Mouse (Mus musculus): ENCODE measurements around the gene Smyd5. TPM values are rescaled to one million over a fixed set of nuclear protein-coding genes. Genes with fewer than 3 reads are reported as not detected.

Gene Smyd5
- polyA plus RNA-seq, 1 experiment from 2014 or later = 78.2 TPM

GRCm38 (mm10) chr6:85478416-85478815 lies 46.6 kb downstream of the Smyd5 start:
- Histone ChIP-seq H3K36me3 (ENCODE audit: control insufficient read depth, insufficient read depth, low read length) (peaks cover 18% of the 10 kb centered on the region; the same call in 1 of the 2 replicates), H3K4me3 (ENCODE audit: low read depth, low read length) (no peak overlapping the region), H3K4me2 (ENCODE audit: low read length) (no peak overlapping the region), H3K9ac (ENCODE audit: low read depth, low read length) (no peak overlapping the region), H3K27ac (ENCODE audit: low read length) (no peak overlapping the region), H3K27me3 (ENCODE audit: control insufficient read depth, insufficient read depth, low read depth, low read length) (no peaks in the 10 kb centered on the region), H3K9me3 (replicated peaks; ENCODE audit: control insufficient read depth, low read length, poor library complexity, severe bottlenecking) (no peaks in the 10 kb centered on the region), H3K4me1 (ENCODE audit: control insufficient read depth, insufficient read depth, low read length) (no peaks in the 10 kb centered on the region)
- 47% methylated on average over 14 of the region's 14 CpGs for WGBS
- ATAC-seq = no peak

- Histone ChIP-seq H3K4me1 (ENCODE audit: control insufficient read depth, insufficient read depth, low read length) (0 out of 2 replicates have a peak, but pooled peaks cover 4% of the 10 kb centered on the region), H3K4me2 (ENCODE audit: low read length) (no peak overlapping the region), H3K9me3 (replicated peaks; ENCODE audit: control insufficient read depth, low read length, poor library complexity, severe bottlenecking) (no peaks in the 10 kb centered on the region), H3K27me3 (ENCODE audit: control insufficient read depth, insufficient read depth, low read depth, low read length) (peaks cover 7% of the 10 kb centered on the region), H3K36me3 (ENCODE audit: control insufficient read depth, insufficient read depth, low read length) (peaks cover 17% of the 10 kb centered on the region; the same call in 1 of the 2 replicates), H3K4me3 (ENCODE audit: low read depth, low read length) (no peak overlapping the region), H3K9ac (ENCODE audit: low read depth, low read length) (no peak overlapping the region), H3K27ac (ENCODE audit: low read length) (no peak overlapping the region)
- 78% methylated on average over 5 of the region's 5 CpGs for WGBS
- no peak for ATAC-seq
These were observed 48.2 kb downstream of the Smyd5 start for GRCm38 (mm10) chr6:85479979-85480378.

GRCm38 (mm10) chr6:85480685-85481084 lies 48.9 kb downstream of the Smyd5 start:
- H3K9ac ChIP-seq (ENCODE audit: low read depth, low read length) = no peak overlapping the region
- no peak overlapping the region for H3K4me3 ChIP-seq (ENCODE audit: low read depth, low read length)
- H3K36me3 ChIP-seq (ENCODE audit: control insufficient read depth, insufficient read depth, low read length) = peaks cover 17% of the 10 kb centered on the region; the same call in 1 of the 2 replicates
- H3K27ac ChIP-seq (ENCODE audit: low read length) = no peak overlapping the region
- 0 out of 2 replicates have a peak, but pooled peaks cover 4% of the 10 kb centered on the region for H3K4me1 ChIP-seq (ENCODE audit: control insufficient read depth, insufficient read depth, low read length)
- peaks cover 7% of the 10 kb centered on the region for H3K27me3 ChIP-seq (ENCODE audit: control insufficient read depth, insufficient read depth, low read depth, low read length)
- no peaks in the 10 kb centered on the region for H3K9me3 ChIP-seq (replicated peaks; ENCODE audit: control insufficient read depth, low read length, poor library complexity, severe bottlenecking)
- no peak for ATAC-seq
- H3K4me2 ChIP-seq (ENCODE audit: low read length) = no peak overlapping the region
- WGBS = 66% methylated on average over 16 of the region's 16 CpGs

- 5% methylated on average over 91 of the region's 92 CpGs for WGBS
- H3K4me1 ChIP-seq (ENCODE audit: control insufficient read depth, insufficient read depth, low read length) = 0 out of 2 replicates have a peak, but pooled peaks cover 4% of the 10 kb centered on the region
- no peaks in the 10 kb centered on the region for H3K9me3 ChIP-seq (replicated peaks; ENCODE audit: control insufficient read depth, low read length, poor library complexity, severe bottlenecking)
- H3K4me3 ChIP-seq (ENCODE audit: low read depth, low read length) = peak overlapping the region; percentile 31
- H3K4me2 ChIP-seq (ENCODE audit: low read length) = peak overlapping the region; percentile 54
- H3K27me3 ChIP-seq (ENCODE audit: control insufficient read depth, insufficient read depth, low read depth, low read length) = peaks cover 12% of the 10 kb centered on the region
- H3K36me3 ChIP-seq (ENCODE audit: control insufficient read depth, insufficient read depth, low read length) = peaks cover 7% of the 10 kb centered on the region; the same call in 1 of the 2 replicates
- no peak overlapping the region for H3K27ac ChIP-seq (ENCODE audit: low read length)
- peak overlapping the region; percentile 46 for H3K9ac ChIP-seq (ENCODE audit: low read depth, low read length)
- ATAC-seq = peak; percentile 29; the same call in 1 of the 2 replicates
These were observed 52.3 kb downstream of the Smyd5 start for GRCm38 (mm10) chr6:85483843-85484721.

GRCm38 (mm10) chr6:85485738-85486137 lies 53.9 kb downstream of the Smyd5 start:
- Histone ChIP-seq H3K9me3 (replicated peaks; ENCODE audit: control insufficient read depth, low read length, poor library complexity, severe bottlenecking) (no peaks in the 10 kb centered on the region), H3K4me1 (ENCODE audit: control insufficient read depth, insufficient read depth, low read length) (0 out of 2 replicates have a peak, but pooled peaks cover 4% of the 10 kb centered on the region), H3K4me3 (ENCODE audit: low read depth, low read length) (no peak overlapping the region), H3K27ac (ENCODE audit: low read length) (no peak overlapping the region), H3K9ac (ENCODE audit: low read depth, low read length) (no peak overlapping the region), H3K4me2 (ENCODE audit: low read length) (no peak overlapping the region), H3K27me3 (ENCODE audit: control insufficient read depth, insufficient read depth, low read depth, low read length) (peaks cover 12% of the 10 kb centered on the region), H3K36me3 (ENCODE audit: control insufficient read depth, insufficient read depth, low read length) (peaks cover 2% of the 10 kb centered on the region; the same call in 1 of the 2 replicates)
- no peak for ATAC-seq
- 70% methylated on average over 2 of the region's 2 CpGs for WGBS

GRCm38 (mm10) chr6:85488510-85488909 lies 56.7 kb downstream of the Smyd5 start:
- no peak for ATAC-seq
- Histone ChIP-seq H3K27me3 (ENCODE audit: control insufficient read depth, insufficient read depth, low read depth, low read length) (peaks cover 12% of the 10 kb centered on the region), H3K9me3 (replicated peaks; ENCODE audit: control insufficient read depth, low read length, poor library complexity, severe bottlenecking) (no peaks in the 10 kb centered on the region), H3K4me1 (ENCODE audit: control insufficient read depth, insufficient read depth, low read length) (0 out of 2 replicates have a peak, but pooled peaks cover 4% of the 10 kb centered on the region), H3K36me3 (ENCODE audit: control insufficient read depth, insufficient read depth, low read length) (peaks cover 2% of the 10 kb centered on the region; the same call in 1 of the 2 replicates), H3K4me2 (ENCODE audit: low read length) (no peak overlapping the region), H3K9ac (ENCODE audit: low read depth, low read length) (no peak overlapping the region), H3K27ac (ENCODE audit: low read length) (no peak overlapping the region), H3K4me3 (ENCODE audit: low read depth, low read length) (no peak overlapping the region)
- WGBS = 26% methylated on average over 4 of the region's 4 CpGs

- no peaks in the 10 kb centered on the region for H3K36me3 ChIP-seq (ENCODE audit: control insufficient read depth, insufficient read depth, low read length)
- WGBS = 87% methylated on average over 3 of the region's 3 CpGs
- H3K9ac ChIP-seq (ENCODE audit: low read depth, low read length) = no peak overlapping the region
These were observed 57.9 kb downstream of the Smyd5 start for GRCm38 (mm10) chr6:85489717-85490116.

GRCm38 (mm10) chr6:85490252-85490651 lies 58.5 kb downstream of the Smyd5 start:
- Histone ChIP-seq H3K4me1 (ENCODE audit: control insufficient read depth, insufficient read depth, low read length) (no peaks in the 10 kb centered on the region), H3K4me2 (ENCODE audit: low read length) (no peak overlapping the region), H3K27me3 (ENCODE audit: control insufficient read depth, insufficient read depth, low read depth, low read length) (peaks cover 5% of the 10 kb centered on the region), H3K9me3 (replicated peaks; ENCODE audit: control insufficient read depth, low read length, poor library complexity, severe bottlenecking) (no peaks in the 10 kb centered on the region), H3K9ac (ENCODE audit: low read depth, low read length) (no peak overlapping the region), H3K4me3 (ENCODE audit: low read depth, low read length) (no peak overlapping the region), H3K36me3 (ENCODE audit: control insufficient read depth, insufficient read depth, low read length) (no peaks in the 10 kb centered on the region), H3K27ac (ENCODE audit: low read length) (no peak overlapping the region)
- 87% methylated on average over 4 of the region's 4 CpGs for whole genome bisulfite sequencing
- ATAC-seq = no peak

More at GRCm38 (mm10) chr6:85489717-85490116, 57.9 kb downstream of the Smyd5 start:
- Histone ChIP-seq H3K4me3 (ENCODE audit: low read depth, low read length) (no peak overlapping the region), H3K27ac (ENCODE audit: low read length) (no peak overlapping the region), H3K4me1 (ENCODE audit: control insufficient read depth, insufficient read depth, low read length) (0 out of 2 replicates have a peak, but pooled peaks cover 1% of the 10 kb centered on the region), H3K27me3 (ENCODE audit: control insufficient read depth, insufficient read depth, low read depth, low read length) (peaks cover 6% of the 10 kb centered on the region), H3K9me3 (replicated peaks; ENCODE audit: control insufficient read depth, low read length, poor library complexity, severe bottlenecking) (no peaks in the 10 kb centered on the region), H3K4me2 (ENCODE audit: low read length) (no peak overlapping the region)
- no peak for ATAC-seq

- no peaks in the 10 kb centered on the region for H3K36me3 ChIP-seq (ENCODE audit: control insufficient read depth, insufficient read depth, low read length)
- no peak overlapping the region for H3K27ac ChIP-seq (ENCODE audit: low read length)
- H3K4me2 ChIP-seq (ENCODE audit: low read length) = no peak overlapping the region
- no peaks in the 10 kb centered on the region for H3K9me3 ChIP-seq (replicated peaks; ENCODE audit: control insufficient read depth, low read length, poor library complexity, severe bottlenecking)
- WGBS = 95% methylated on average over 3 of the region's 3 CpGs
- no peaks in the 10 kb centered on the region for H3K27me3 ChIP-seq (ENCODE audit: control insufficient read depth, insufficient read depth, low read depth, low read length)
- H3K4me1 ChIP-seq (ENCODE audit: control insufficient read depth, insufficient read depth, low read length) = no peaks in the 10 kb centered on the region
- no peak overlapping the region for H3K9ac ChIP-seq (ENCODE audit: low read depth, low read length)
- ATAC-seq = no peak
- no peak overlapping the region for H3K4me3 ChIP-seq (ENCODE audit: low read depth, low read length)
These were observed 59.8 kb downstream of the Smyd5 start for GRCm38 (mm10) chr6:85491606-85492005.

Measured in midbrain, embryonic 16.5 days (tissue).